Mouse (Mus musculus) cortical plate, adult 2 months (tissue): Measurements from ENCODE around the gene Ccdc86.

Source experiments
- CTCF ChIP-seq: fragments of 200-500 bp; IDR thresholded peaks from 2 replicates; pipeline ENCODE4 v1.5.1; 2011; ENCODE audit warnings: mild to moderate bottlenecking, control low read depth, low read length; ENCODE audit not compliant: insufficient read depth; ENCODE audit errors: extremely low read depth
- POLR2A ChIP-seq: fragments of 200-500 bp; IDR thresholded peaks from 2 replicates; pipeline ENCODE4 v1.6.1; 2011; ENCODE audit warnings: mild to moderate bottlenecking, low read length, control low read depth; ENCODE audit not compliant: insufficient read depth; ENCODE audit errors: extremely low read depth

DNA sequence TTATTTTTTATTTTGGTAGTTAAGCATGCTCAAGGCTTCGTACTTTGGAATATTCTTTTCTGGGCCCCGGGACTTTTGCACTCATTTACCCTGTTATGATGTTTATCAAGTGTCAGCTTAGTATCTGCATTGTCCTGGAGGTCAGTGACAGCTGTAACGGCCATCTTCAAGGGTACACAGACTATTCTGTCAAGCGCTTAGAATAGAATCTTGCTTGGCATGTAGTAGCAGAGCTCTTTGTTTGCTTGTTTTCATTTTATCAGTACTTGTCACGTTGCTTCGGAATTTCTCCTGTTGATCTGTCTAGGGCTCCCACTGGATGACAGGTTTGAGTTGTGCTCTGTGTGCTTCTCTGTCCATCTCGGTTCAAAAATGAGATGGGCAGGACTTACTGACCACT is 52.2 kb downstream of the Ccdc86 start:
- TF ChIP-seq CTCF (no peak), POLR2A (no peak)
